Mouse (Mus musculus): Measurements from ENCODE around the gene Pgpep1l. TPM values are rescaled to one million over a fixed set of nuclear protein-coding genes. Genes with fewer than 3 reads are reported as not detected.

Gene Pgpep1l
- polyA plus RNA-seq, 1 experiment from 2014 or later: not detected

GRCm38 (mm10) chr7:68199609-68200008, 64.4 kb downstream of the Pgpep1l start:
- no peak overlapping the region for H3K4me3 ChIP-seq (replicated peaks)
- no peaks in the 10 kb centered on the region for H3K4me1 ChIP-seq
- H3K9me3 ChIP-seq (replicated peaks): no peaks in the 10 kb centered on the region
- WGBS: 97% methylated on average over 7 of the region's 7 CpGs
- peaks cover 51% of the 10 kb centered on the region for H3K36me3 ChIP-seq
- no peak overlapping the region for H3K4me2 ChIP-seq
- no peaks in the 10 kb centered on the region for H3K27me3 ChIP-seq (replicated peaks)
- no peak overlapping the region for H3K9ac ChIP-seq (replicated peaks)
- H3K27ac ChIP-seq (replicated peaks): no peak overlapping the region
- no peak for ATAC-seq (ENCODE audit: low FRiP score)

GRCm38 (mm10) chr7:68193958-68194695, 69.9 kb downstream of the Pgpep1l start:
- Histone ChIP-seq H3K9ac (replicated peaks) (no peak overlapping the region), H3K27ac (replicated peaks) (no peak overlapping the region), H3K4me1 (no peaks in the 10 kb centered on the region), H3K27me3 (replicated peaks) (no peaks in the 10 kb centered on the region), H3K4me2 (no peak overlapping the region), H3K4me3 (replicated peaks) (no peak overlapping the region), H3K9me3 (replicated peaks) (no peaks in the 10 kb centered on the region), H3K36me3 (peaks cover 75% of the 10 kb centered on the region)
- WGBS: 89% methylated on average over 15 of the region's 15 CpGs
- no peak for ATAC-seq (ENCODE audit: low FRiP score)

DNA sequence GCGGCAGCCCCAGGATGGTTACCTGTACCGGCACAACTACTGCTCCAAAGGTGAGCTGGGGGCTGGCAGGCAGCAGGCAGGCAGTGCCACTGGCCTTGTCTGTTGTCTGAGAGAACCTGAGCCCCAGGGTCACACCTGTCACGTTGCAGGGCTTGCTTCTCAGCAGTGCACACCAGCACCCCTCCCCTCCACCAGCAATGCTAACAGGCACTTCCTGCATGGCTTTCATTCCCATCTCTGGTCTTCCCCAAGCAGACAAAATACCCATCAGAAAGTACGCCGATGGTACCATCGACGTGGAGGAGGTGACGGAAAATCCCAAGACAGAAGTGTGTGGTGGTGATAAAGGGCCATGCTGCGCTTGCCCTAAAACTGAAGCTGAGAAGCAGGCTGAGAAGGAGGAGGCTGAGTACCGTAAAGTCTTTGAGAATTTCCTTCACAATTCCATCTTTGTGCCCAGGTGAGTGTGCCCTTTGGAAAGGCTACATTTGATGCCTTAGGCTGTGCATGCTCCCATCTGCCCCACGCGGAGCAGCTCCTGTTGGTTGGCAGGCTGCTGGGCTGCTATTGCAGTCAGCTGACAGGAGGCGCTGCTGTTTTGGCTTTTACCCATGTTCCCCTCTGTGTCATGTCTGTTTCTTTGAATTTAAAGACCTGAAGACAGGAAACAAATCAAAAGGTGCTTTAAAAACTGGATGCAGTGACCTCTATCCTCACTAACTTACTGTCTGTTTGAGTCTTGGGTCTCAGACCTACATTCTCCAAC, 74.2 kb downstream of the Pgpep1l start:
- WGBS: 94% methylated on average over 13 of the region's 13 CpGs
- Histone ChIP-seq H3K9ac (replicated peaks) (no peak overlapping the region), H3K4me1 (no peaks in the 10 kb centered on the region), H3K27ac (replicated peaks) (no peak overlapping the region), H3K4me2 (no peak overlapping the region), H3K27me3 (replicated peaks) (no peaks in the 10 kb centered on the region), H3K36me3 (peaks cover 70% of the 10 kb centered on the region), H3K4me3 (replicated peaks) (no peak overlapping the region), H3K9me3 (replicated peaks) (no peaks in the 10 kb centered on the region)
- ATAC-seq (ENCODE audit: low FRiP score): no peak

GRCm38 (mm10) chr7:68189211-68189610, 74.8 kb downstream of the Pgpep1l start:
- ATAC-seq (ENCODE audit: low FRiP score): no peak
- H3K9ac ChIP-seq (replicated peaks): no peak overlapping the region
- H3K4me3 ChIP-seq (replicated peaks): no peak overlapping the region
- no peak overlapping the region for H3K4me2 ChIP-seq
- no peak overlapping the region for H3K27ac ChIP-seq (replicated peaks)
- no peaks in the 10 kb centered on the region for H3K4me1 ChIP-seq
- no peaks in the 10 kb centered on the region for H3K9me3 ChIP-seq (replicated peaks)
- 87% methylated on average over 6 of the region's 6 CpGs for WGBS
- peaks cover 70% of the 10 kb centered on the region for H3K36me3 ChIP-seq
- H3K27me3 ChIP-seq (replicated peaks): no peaks in the 10 kb centered on the region

Other genes starting within 250 kb of the Pgpep1l start
- 0.14 and 14.9 TPM in 2 replicates for gene Fam169b, start 9.6 kb upstream of the Pgpep1l start, polyA plus RNA-seq (2015; fragmentation: Nextera tagmentation; extraction: Ambion mirVana)

Measured in neural tube, embryonic 15.5 days (tissue).